Mouse (Mus musculus): ENCODE data around the gene Cadm1.

GRCm38 (mm10) chr9:47530544-47530921, 560 bp downstream of the Cadm1 start:
- TF ChIP-seq POLR2A (IDR thresholded peaks at IDR 0.05; ENCODE audit: low read depth, low read length) (no peak), CTCF (conservative IDR thresholded peaks at IDR 0.05; ENCODE audit: insufficient read depth, insufficient read length, low read depth, low read length) (no peak)

Data from kidney, adult 2 months (tissue).